Mouse (Mus musculus) brain, adult 2 months (tissue): ENCODE results near the gene Capn11.
A peak's percentile ranks its signal among the peaks of the same experiment; 100 is the strongest.

Experiments
- DNase-seq: peaks from one replicate; pipeline ENCODE4 v3.0.0; 2011; ENCODE audit warnings: low read depth, low spot score

Gene Capn11

GRCm38 (mm10) chr17:45659225-45659624 is at the start of gene Capn11:
Gene Capn11 (minus strand): TSS chr17:45659325.
- DNase-seq = no peak

GRCm38 (mm10) chr17:45708179-45708578 is 49.1 kb upstream of the Capn11 start:
- DNase-seq = no peak

- no peak for DNase-seq
Observed at GRCm38 (mm10) chr17:45707376-45707775, 48.3 kb upstream of the Capn11 start.

- DNase-seq = no peak
Observed at GRCm38 (mm10) chr17:45706796-45707195, 47.7 kb upstream of the Capn11 start.

GRCm38 (mm10) chr17:45703187-45703586 is 44.1 kb upstream of the Capn11 start:
- no peak for DNase-seq

- no peak for DNase-seq
Observed at GRCm38 (mm10) chr17:45702254-45702653, 43.1 kb upstream of the Capn11 start.

GRCm38 (mm10) chr17:45701236-45701591 is 42.1 kb upstream of the Capn11 start:
- DNase-seq = no peak

GRCm38 (mm10) chr17:45700496-45701235 is 41.5 kb upstream of the Capn11 start:
- DNase-seq = no peak

GRCm38 (mm10) chr17:45699039-45699740 is 40.1 kb upstream of the Capn11 start:
- no peak for DNase-seq

GRCm38 (mm10) chr17:45698368-45698767 is 39.2 kb upstream of the Capn11 start:
- DNase-seq = peak; percentile 44

- DNase-seq = no peak
Observed at GRCm38 (mm10) chr17:45696981-45697380, 37.9 kb upstream of the Capn11 start.

GRCm38 (mm10) chr17:45695227-45696120 is 36.3 kb upstream of the Capn11 start:
- peak; percentile 54 for DNase-seq

- DNase-seq = no peak
Observed at GRCm38 (mm10) chr17:45693812-45694565, 34.9 kb upstream of the Capn11 start.

- DNase-seq = no peak
Observed at GRCm38 (mm10) chr17:45692159-45692558, 33.0 kb upstream of the Capn11 start.

- DNase-seq = no peak
Observed at GRCm38 (mm10) chr17:45690044-45690443, 30.9 kb upstream of the Capn11 start.

- no peak for DNase-seq
Observed at GRCm38 (mm10) chr17:45689120-45689519, 30.0 kb upstream of the Capn11 start.

- DNase-seq = no peak
Observed at GRCm38 (mm10) chr17:45686716-45687115, 27.6 kb upstream of the Capn11 start, which contains the start of gene Tmem63b. Gene Tmem63b (minus strand): TSS chr17:45686905.

- DNase-seq = peak; percentile 96
Observed at GRCm38 (mm10) chr17:45686093-45686619, 27.0 kb upstream of the Capn11 start, which contains the start of gene Mrpl14. Gene Mrpl14 (plus strand): TSS chr17:45686322.

- DNase-seq = peak; percentile 52
Observed at GRCm38 (mm10) chr17:45685171-45686092, 26.3 kb upstream of the Capn11 start.

- no peak for DNase-seq
Observed at GRCm38 (mm10) chr17:45684667-45685131, 25.6 kb upstream of the Capn11 start.
